Mouse (Mus musculus) natural killer cell, adult 2 months (primary cell): Measurements from ENCODE around the gene Rhoj.
"Not testable (repeated sequence)": the region's sequence is repeated elsewhere in the genome, so short reads cannot be mapped to it uniquely, and the experiment has no call there.

ENCODE experiments used
- DNase-seq, 2 experiments: peaks; one replicate each; pipeline ENCODE4 v3.0.0; 2022; ENCODE audit warnings: low spot score in 2 of 2

Gene Rhoj

DNA sequence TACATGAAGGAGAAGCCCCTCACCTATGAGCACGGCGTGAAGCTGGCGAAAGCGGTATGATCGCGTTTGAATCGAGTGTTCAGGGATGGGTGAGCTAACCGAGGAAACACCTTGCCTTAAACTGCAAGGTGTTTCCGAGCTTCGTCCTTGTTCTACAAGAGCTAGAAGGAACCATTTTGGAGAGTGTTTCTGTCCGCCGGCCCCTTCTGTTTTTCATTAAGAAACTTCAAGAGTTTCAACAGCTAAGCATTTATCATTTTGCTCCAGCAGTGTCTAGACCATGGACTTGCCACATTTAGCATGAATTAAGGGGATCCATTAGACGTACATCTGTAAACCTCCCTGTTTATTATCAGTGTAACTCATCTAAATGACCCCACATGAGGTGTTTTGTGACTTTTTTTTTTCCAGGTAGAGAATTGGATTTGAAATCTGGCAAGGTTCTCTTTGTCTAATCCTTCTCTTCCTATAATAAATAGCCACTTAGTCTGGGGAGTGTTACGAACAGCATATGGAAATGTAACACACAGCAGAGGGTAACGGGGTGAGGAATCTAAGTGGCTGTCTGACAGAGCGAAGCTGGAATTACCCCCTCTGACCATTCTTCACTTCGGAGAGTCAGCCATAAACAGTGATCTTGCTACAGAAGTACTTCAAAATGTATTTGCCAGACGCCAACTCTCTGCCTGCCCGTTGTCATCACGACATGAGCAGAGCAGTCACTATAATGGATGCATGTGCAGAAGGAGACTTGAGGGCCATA, 86.1 kb downstream of the Rhoj start:
- DNase-seq: no peak

DNA sequence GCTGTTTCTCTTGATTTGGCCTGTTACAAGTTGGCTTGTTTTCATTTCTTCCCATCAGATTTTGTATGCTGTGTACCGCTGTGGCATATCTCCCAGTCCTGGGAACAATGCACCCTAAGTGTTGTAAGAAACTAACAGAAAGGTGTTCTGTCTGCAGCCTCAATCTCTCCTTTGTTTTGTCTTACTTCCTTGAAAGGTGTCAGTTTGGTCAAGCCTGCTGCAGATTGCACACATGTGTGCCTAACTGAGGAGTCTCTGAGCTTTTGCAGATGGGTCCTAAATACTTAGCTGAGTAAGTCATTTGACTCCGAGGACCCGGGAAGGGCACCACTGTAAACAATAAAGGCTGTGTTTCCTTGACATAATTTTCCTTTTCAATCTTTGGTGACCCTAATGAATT, 88.5 kb downstream of the Rhoj start:
- DNase-seq: no peak

DNA sequence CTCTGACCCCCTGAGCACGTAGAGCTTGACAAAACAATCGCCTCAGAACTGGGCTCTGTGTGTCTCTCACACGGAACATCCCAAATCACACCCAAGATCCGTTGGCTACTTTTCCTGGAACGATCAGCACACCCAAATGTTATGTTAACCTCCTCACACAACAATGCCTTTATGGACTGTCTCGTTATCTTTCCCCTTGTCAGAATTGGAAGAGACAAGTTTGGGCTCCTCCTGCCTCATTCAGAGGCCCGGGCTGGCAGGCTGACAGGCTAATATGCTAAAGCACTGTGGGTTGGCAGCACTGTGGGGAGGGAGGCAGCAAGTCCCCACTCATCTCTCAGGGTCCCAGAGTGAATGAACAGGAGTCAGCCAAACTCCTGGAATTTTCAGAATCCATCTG, 89.0 kb downstream of the Rhoj start:
- no peak for DNase-seq

DNA sequence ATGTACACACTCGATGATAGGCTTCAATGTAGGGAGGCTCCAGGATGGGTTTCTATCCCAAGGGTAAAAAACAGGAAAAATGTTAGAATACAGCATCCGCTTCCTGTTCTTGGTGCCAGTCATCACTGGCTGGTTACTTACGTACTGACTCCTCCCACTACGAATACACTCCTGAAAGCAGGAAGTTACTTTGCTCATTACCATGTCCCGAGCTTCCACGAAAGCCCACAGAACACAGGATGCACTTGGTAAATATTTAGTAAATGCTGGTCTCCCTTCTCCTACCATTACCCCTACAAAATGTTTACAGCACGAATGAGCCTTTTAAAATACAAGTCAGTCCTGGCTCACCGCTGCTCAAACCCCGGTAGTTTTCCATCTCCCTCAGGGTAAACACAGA, 104.8 kb downstream of the Rhoj start:
- DNase-seq: no peak

DNA sequence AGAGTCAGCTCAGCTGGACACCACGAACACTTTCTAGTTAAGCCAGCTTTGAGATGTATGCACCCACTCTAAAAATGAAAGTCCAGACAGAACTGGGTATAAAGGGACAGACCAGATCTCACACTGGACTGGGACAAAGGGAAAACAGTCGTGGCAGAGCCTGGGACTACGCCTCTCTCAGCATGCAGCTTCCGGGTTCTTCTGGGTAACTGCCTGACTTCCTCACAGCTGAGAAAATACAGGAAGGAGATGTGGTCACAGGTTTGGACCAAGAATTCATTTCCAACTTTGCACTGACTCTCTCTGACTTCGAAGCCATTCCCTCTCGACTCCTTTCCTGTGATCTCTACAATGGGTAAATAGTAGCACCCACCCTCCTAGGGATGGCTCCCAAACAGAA, 106.9 kb downstream of the Rhoj start:
- DNase-seq: no peak

DNA sequence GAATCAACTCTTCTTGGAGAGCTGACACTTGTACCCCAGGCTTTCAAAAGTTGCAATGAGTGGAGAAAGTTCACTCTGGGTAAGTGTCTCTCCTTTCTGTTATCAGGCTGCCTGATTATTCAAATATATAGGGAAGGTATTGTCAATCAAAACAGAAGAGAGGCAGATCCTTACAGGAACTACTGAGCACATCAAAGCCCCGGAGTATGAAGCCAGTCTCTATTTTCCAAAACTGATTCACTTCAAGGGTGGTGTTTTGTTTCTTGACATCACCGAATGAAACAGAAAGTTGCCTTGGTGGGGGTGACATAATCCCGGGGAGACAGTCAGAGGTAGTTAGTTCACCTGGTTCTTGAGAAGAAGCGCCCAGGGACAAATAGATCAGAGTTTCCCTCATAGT, 108.6 kb downstream of the Rhoj start, which contains the start of gene Gphb5:
Gene Gphb5 (minus strand): TSS at position 101 of the 400 bp plus-strand sequence.
- DNase-seq: no peak

DNA sequence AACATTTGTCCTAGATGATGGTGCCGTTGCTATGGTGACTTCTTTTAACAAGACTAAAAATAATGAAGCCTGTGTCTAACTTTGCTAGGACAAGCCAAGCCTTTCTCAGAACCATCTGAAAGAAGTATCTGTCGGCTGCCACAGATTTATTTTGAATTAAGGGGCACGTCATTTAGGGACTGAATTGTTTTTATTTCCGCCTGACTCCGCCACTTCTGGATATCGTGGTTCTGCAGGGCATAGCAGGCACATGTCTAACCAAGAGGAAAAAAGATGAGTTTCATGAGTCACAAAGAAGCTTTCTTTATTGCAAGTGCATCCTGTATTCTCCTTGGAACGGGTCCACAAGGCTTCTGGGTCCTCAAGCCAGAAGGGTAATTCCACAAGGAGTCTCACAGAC, 116.2 kb downstream of the Rhoj start:
- DNase-seq: no peak

DNA sequence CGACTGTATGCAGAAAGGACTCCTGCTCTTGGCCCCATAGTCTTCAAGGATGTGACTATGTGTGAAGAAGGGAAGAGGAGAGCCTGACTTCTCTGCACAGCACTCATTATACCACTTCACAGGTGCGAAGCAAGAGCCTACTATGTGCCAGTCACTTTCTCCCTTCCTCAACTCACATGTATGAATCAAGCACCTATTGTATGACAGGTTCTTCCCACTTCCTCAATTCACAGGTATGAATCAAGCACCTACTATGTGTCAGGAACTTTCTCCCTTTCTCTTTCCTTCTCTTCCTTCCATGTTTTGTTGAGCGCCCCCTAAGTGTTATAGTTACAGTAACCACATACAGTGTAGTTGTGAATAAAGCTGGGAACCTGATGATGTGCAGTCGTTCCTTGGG, 116.7 kb downstream of the Rhoj start:
- DNase-seq: no peak

DNA sequence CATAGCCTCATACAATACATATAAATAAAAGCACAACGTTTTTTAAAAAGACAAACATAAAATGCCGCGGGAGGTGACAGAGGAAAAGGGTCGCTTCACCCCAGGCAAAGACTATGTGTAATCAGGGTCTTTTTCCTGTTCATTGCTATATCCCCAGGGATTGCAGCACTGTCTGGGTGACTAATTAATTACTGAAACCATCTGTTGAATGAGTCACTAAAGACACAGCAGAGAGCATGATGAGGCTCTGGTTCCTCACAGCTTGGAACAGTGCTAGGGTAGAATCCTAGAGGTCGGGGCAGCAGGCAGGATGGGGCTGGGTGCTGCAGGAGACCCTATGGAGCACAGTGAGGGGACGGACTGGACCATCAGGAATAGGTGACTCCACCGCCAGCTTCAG, 117.8 kb downstream of the Rhoj start:
- DNase-seq: no peak

DNA sequence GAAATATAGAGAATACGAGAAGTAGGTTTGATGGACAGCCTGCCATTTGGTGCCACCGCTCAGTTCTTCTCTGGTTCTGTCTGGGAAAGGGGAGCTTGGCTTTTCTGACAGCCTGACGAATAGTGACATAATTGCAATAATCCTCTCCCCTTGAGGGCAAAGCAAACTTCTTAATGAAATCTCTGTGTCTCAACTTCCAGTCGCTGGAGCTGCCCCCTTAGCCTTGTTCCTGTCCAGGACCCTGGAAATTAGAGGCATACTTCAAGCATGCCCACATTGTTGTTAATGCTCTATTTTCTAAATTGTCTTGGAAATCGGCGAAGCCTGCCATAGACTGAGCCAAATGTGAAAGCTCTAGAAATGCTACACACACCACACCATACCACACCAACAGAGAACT, 120.6 kb downstream of the Rhoj start:
- no peak for DNase-seq

DNA sequence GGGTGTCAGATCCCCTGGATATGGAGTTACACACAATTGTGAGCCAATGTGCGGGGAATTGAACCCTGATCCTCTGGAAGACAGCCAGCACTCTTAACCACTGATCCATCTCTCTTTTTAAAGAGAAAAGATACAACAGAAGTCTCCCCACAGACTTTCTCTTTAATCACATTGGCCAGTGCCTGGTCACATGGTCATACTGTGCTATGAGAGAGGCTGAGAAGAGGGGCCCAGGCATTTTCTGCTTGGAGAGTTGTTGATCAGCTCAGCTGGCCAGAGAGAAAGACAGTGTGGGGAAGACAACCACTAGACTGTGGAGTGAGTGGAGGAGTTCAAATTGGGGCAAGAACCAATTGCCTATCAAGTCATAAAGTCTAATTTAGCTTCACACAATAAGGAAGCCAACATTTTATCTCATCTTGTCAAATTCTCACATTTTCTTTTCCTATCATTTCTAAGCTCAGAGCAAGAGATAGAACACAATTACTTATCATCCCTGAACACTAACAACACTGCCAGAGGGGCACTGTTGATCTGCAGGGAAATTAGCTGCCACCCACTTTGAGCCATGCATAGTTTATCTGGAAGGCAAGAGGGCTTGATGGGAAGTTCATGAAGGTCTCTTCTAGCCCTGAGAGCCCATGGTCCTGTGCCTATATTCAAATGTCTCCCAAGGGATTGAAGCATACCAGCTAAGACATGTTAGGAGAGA, 121.7 kb downstream of the Rhoj start:
- no peak for DNase-seq

DNA sequence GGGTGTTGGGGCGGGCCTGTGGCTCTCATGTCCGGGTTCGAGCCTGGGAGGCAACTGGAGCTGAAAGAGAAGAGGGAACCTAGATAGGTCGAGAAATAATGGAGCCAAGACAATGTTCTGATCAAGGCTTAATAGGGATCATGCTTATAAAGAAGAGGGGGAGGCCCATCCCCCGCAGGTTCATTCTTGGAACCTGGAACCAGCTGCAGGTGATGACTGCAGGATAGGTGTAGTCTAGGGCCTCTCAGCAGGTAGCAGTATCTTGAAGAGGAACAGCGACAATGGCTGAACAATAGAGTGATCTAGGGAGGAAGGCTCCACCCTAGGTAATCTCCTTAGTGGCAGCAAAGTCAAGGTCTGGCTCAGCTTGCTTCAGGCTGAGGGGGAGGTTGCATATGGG, 124.3 kb downstream of the Rhoj start:
- not testable (repeated sequence) for DNase-seq

DNA sequence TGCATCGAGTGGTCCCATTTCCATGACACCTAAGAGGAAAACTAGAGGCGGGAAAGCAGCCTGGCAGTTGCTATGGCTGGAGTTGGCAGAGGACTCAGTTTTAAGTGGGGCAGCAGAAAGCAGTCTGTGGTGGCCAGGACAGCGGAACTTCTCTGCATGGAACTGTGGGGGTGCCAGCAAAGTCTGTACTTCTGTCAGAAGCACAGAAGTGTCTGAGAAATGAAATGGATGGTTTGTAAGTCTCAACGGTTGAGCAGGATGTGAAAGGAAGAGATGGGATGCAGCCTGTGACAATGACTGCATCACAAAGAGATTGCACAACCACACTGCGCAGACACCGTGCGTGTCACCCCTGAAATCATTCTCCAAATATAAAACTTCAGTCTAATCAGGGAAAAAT, 138.1 kb downstream of the Rhoj start:
- no peak for DNase-seq

DNA sequence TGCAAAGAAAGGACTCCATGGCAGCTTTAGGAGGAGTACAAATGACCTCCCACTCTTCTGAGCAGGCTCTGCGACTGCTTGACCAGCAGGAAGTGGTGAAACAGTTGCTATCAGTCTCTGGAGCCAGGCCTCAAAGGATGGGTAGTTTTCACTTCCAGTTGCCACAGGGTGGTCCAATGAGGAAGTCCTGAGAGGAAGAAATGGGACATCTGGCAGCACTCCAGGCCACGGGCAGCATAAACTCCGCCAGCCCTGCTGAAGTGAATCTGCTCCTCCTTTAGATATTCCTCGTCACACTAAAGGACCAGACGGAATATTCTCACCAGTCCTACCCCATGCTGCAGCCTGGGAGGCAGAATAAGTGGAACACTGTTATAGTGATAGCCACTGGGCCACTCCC, 140.8 kb downstream of the Rhoj start:
- no peak for DNase-seq

DNA sequence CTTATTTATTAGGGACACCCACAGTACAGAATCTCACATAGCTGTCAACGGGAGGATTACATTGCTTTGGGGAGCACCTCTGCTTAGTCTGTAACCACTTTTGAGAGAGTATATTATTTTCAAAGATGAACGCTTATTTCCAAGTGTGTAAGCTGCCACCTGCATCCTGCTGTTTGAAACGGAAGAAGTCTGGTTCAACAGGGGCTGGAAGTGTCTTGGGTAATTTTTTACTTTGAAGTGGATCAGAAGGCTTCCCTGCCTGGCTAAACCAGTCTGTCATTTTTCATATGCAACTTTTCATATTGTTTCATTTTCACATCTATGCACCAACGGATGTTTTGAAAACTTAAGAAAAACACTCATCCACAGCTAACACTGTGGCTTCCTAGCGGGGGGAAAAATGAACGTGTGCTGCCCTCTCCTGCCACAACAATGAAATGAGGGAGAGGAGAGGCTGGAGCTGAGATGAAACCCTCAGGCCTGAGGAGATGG, 141.4 kb downstream of the Rhoj start:
- DNase-seq: no peak

DNA sequence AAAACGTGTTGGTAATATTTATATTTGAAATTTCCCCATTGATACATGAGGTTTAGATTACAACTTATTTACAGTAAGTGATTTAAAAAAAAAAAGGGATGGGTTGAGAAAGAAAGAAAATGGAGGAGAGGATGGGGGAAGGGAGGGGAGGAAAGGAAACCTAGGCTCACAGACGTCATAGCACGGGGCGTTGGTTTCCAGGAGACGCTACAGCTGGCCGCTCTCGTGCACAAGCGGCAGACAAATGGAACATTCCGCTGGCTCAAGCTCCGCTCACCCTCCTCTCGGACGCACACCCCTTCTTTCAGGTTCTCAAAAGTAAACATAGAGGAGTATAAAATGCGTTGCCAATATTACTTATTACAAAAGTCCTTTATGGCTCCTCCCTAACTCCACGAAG, 141.9 kb downstream of the Rhoj start:
- DNase-seq: no peak

DNA sequence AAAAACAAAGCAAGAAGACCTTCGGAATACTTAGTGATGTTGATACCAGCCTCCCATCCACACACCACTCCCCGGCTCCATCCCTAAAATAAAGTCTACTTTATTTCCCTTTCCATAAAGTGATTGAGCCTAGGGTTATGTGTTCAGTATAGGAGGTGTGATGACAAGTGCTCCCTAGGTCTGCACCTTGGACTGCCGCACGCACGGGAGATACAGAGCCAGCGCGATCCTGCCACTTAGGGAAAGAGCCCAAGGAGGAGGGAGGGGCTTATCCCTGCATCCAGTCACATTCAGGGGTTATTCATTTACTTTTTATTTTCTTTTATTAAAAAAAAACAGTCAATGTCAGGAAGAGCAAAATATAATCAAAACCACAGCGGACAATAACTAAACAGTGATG, 142.5 kb downstream of the Rhoj start:
- no peak for DNase-seq
